Mouse (Mus musculus) brain, embryonic 14.5 days (tissue): ENCODE data around the gene Rhov.

ENCODE experiments used
- CTCF ChIP-seq: fragments of 200-500 bp; IDR thresholded peaks from 2 replicates; pipeline ENCODE4 v1.5.1; 2012; ENCODE audit warnings: inconsistent platforms, mild to moderate bottlenecking, moderate library complexity, borderline replicate concordance; ENCODE audit not compliant: insufficient read depth, insufficient read length; ENCODE audit errors: extremely low read depth
- POLR2A ChIP-seq: fragments of 200-500 bp; IDR thresholded peaks from 2 replicates; pipeline ENCODE4 v1.6.1; 2012; ENCODE audit warnings: mild to moderate bottlenecking, inconsistent platforms, borderline replicate concordance; ENCODE audit not compliant: poor library complexity, insufficient read depth, insufficient read length, severe bottlenecking; ENCODE audit errors: extremely low read depth

- no peak for TF ChIP-seq POLR2A
- TF ChIP-seq CTCF = no peak
Measured at GRCm38 (mm10) chr2:119294411-119294810, 23.3 kb upstream of the Rhov start.
